Mouse (Mus musculus): ENCODE data around the gene Ift43.

DNA sequence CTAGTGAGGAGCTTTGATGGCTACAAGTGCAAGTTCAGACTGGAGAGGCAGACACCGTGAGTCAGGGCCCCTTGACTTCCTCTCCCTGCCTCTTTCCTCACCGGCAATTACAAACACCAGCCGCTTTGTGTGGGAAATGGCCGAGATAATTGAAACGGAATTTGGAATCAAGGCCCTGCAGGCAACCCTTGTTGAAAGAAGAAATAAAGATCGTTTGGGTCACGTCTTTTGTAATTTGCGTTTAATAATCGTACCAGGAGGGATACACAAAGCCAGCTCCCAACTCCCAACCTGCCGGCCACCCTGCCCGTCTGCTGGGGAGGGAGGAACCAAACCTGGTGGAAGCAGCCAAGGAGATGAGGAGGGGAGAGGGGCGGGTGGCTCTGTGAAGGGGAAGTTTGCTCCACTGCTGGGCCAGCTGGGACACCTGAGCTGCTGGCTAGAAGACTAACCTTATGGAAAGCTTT is 93.2 kb downstream of the Ift43 start:
- TF ChIP-seq CTCF (IDR thresholded peaks at IDR 0.05; ENCODE audit: low read depth) (no peak), EP300 (IDR thresholded peaks at IDR 0.05; ENCODE audit: low read depth) (no peak)
